Mouse (Mus musculus): ENCODE data around the gene Plppr1. TPM values are rescaled to one million over a fixed set of nuclear protein-coding genes. Genes with fewer than 3 reads are reported as not detected.

Gene Plppr1
- polyA plus RNA-seq, 2 experiments, result 2.8 to 5.0 TPM

DNA sequence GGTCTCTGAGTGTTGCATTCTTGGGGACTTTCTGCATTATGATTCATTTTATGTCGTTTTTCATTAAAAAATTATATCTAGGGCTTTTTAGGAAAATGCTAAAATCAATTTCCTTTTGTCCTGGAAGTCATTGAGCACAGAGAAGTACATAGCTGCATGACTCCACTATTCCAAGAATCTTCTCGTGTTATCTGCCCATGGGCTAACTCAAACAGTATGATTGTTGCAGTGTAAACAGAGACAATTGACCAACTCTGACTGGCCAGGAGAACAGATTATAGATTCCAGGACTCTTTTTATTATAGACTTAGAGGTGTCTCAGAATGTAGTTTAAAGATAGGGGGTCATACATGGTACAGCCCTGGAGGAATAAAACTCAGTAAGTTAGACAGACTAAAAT is 327.8 kb downstream of the Plppr1 start:
- no peaks in the 10 kb centered on the region for H3K4me1 ChIP-seq (ENCODE audit: control insufficient read depth, insufficient read depth, low read length)
- no peak overlapping the region for H3K4me3 ChIP-seq (replicated peaks; ENCODE audit: low read length)
- 53% methylated on average over 2 of the region's 2 CpGs for WGBS
- no peak overlapping the region for H3K9ac ChIP-seq (ENCODE audit: low read depth, low read length, severe bottlenecking)
- no peaks in the 10 kb centered on the region for H3K27me3 ChIP-seq (ENCODE audit: control insufficient read depth, insufficient read depth, low read length)
- TF ChIP-seq POLR2A (IDR thresholded peaks at IDR 0.05; ENCODE audit: borderline replicate concordance, extremely low read depth, insufficient read depth, insufficient read length), result no peak
- no peak overlapping the region for H3K4me2 ChIP-seq (replicated peaks; ENCODE audit: low read depth, low read length, severe bottlenecking)
- no peak for DNase-seq (ENCODE audit: low spot score)
- no peaks in the 10 kb centered on the region for H3K36me3 ChIP-seq (ENCODE audit: control insufficient read depth, insufficient read depth, low read length)
- no peak for ATAC-seq (ENCODE audit: low FRiP score, low read depth)
- no peak overlapping the region for H3K27ac ChIP-seq (replicated peaks; ENCODE audit: low read depth, low read length)
- H3K9me3 ChIP-seq (ENCODE audit: control insufficient read depth, low read length), result no peaks in the 10 kb centered on the region

Data from limb, embryonic 14.5 days (tissue).